Mouse (Mus musculus): ENCODE data around the gene Gpc5. TPM values are rescaled to one million over a fixed set of nuclear protein-coding genes. Genes with fewer than 3 reads are reported as not detected.

The Gpc5 gene
- polyA plus RNA-seq, 1 experiment from 2014 or later: 0.15 TPM

DNA sequence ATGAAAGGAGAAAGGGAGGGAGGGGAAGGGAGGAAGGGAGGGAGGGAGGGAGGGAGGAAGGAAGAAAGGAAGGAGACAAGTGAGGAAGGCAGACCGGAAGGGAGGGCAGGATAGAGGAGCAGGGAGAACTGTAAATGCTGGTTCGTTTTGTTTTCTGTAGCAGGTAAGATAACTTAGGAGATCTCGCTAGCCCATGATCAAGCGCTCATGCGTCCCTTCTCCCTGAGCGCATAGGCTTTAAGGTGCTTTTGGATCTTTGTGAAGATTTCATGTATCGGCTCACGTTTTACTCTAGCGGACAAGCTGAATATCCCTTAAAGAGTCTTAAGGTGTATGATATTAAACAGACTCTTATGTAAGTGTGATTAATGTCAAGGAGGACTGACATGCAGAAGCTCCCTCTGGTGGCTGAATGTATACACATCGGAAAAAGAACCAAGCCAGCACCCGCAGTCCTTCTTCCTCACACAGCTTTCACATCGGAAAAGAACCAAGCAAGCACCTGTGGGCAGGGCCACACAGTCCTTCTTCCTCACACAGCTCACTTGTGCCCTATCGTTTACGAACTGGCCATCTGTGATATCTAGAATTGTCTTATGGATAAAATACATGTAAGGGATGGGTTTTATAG lies 301.0 kb downstream of the Gpc5 start:
- ATAC-seq: peak; percentile 53; the same call in 1 of the 2 replicates
- Histone ChIP-seq H3K9me3 (ENCODE audit: control insufficient read depth, low read length) (no peaks in the 10 kb centered on the region), H3K4me1 (ENCODE audit: control insufficient read depth, insufficient read depth, low read length) (no peaks in the 10 kb centered on the region), H3K4me3 (ENCODE audit: low read length) (no peak overlapping the region), H3K27me3 (replicated peaks; ENCODE audit: control insufficient read depth, insufficient read depth, low read length) (no peaks in the 10 kb centered on the region), H3K4me2 (ENCODE audit: low read depth, low read length) (no peak overlapping the region), H3K36me3 (ENCODE audit: control insufficient read depth, insufficient read depth, low read length) (no peaks in the 10 kb centered on the region), H3K27ac (ENCODE audit: low read length) (no peak overlapping the region), H3K9ac (ENCODE audit: low read depth, low read length) (no peak overlapping the region)
- WGBS: 41% methylated on average over 14 of the region's 14 CpGs

DNA sequence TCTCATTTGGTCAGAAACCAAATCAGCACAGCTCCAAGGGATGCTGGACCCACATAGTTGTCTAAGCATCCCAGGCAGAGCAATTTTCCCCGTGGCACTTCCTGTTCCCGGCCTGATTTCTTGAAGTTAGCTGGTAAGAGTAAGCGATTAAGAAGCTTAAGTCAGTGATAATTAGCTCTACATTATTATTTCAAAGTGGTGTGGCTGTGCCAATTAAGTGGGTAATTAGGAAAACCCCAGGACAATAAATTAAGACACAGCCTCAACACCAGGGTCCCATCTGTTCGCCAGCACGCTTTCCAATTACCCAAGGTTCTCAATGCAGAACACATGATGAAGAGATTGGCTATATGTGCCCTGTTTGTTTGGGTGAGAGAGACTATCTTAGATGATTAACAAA lies 314.6 kb downstream of the Gpc5 start:
- H3K9ac ChIP-seq (ENCODE audit: low read depth, low read length): no peak overlapping the region
- no peaks in the 10 kb centered on the region for H3K36me3 ChIP-seq (ENCODE audit: control insufficient read depth, insufficient read depth, low read length)
- no peak for ATAC-seq
- no peaks in the 10 kb centered on the region for H3K4me1 ChIP-seq (ENCODE audit: control insufficient read depth, insufficient read depth, low read length)
- no peak overlapping the region for H3K27ac ChIP-seq (ENCODE audit: low read length)
- H3K27me3 ChIP-seq (replicated peaks; ENCODE audit: control insufficient read depth, insufficient read depth, low read length): no peaks in the 10 kb centered on the region
- no peaks in the 10 kb centered on the region for H3K9me3 ChIP-seq (ENCODE audit: control insufficient read depth, low read length)
- 60% methylated on average over 5 of the region's 5 CpGs for WGBS
- H3K4me2 ChIP-seq (ENCODE audit: low read depth, low read length): no peak overlapping the region
- H3K4me3 ChIP-seq (ENCODE audit: low read length): no peak overlapping the region

DNA sequence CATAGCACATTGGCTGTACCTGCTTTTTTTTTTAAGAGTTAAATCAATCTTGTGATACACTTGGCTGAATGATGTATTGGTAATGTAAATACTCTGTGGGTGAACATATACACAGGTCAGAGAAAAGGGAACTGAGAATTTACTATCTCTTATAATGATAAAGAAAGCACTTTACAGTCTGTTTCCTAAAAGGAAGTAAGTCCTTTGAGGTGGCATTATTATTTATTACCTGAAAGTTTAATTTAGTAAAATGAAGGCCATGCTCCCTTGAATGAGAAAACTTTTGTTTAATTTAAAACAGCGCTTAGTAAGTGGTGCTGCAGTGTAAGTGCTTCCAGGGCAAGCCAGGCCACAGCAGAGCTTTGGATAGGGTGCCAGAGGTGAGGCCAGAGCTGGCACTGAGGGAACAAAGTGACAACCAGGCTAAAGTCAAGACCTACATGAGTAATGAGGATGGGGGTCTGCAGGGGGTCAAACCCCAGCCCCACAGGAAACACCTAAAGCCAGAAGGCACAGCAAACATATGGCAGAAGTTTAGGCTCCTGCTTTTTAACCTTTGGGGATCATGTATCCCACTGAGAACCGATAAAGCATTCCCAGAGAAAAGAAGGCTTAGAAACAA lies 315.4 kb downstream of the Gpc5 start:
- H3K4me1 ChIP-seq (ENCODE audit: control insufficient read depth, insufficient read depth, low read length): no peaks in the 10 kb centered on the region
- H3K27me3 ChIP-seq (replicated peaks; ENCODE audit: control insufficient read depth, insufficient read depth, low read length): no peaks in the 10 kb centered on the region
- WGBS: 46% methylated on average over 2 of the region's 2 CpGs
- H3K9me3 ChIP-seq (ENCODE audit: control insufficient read depth, low read length): no peaks in the 10 kb centered on the region
- no peak for ATAC-seq
- H3K4me2 ChIP-seq (ENCODE audit: low read depth, low read length): no peak overlapping the region
- no peak overlapping the region for H3K9ac ChIP-seq (ENCODE audit: low read depth, low read length)
- H3K27ac ChIP-seq (ENCODE audit: low read length): no peak overlapping the region
- no peaks in the 10 kb centered on the region for H3K36me3 ChIP-seq (ENCODE audit: control insufficient read depth, insufficient read depth, low read length)
- no peak overlapping the region for H3K4me3 ChIP-seq (ENCODE audit: low read length)

DNA sequence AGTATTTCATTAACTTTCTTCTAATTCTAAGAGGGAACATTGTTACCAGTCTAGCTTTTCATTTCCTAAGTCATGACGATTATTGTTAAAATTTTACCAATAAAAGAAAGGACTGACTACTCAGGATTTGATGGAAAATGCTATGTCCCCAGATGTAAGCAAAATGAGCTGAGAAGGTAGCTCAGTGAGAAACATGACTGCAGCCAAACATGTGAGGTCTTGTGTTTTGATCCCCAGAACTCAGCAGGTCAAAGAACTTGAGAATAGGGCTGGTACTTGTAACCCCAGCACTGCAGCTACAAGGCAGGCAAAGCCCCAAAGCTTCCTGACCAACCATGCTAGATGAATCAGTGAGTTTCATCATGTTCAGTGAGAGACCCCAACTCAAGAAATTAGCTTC lies 318.9 kb downstream of the Gpc5 start:
- no peak overlapping the region for H3K9ac ChIP-seq (ENCODE audit: low read depth, low read length)
- no peaks in the 10 kb centered on the region for H3K27me3 ChIP-seq (replicated peaks; ENCODE audit: control insufficient read depth, insufficient read depth, low read length)
- no peak overlapping the region for H3K27ac ChIP-seq (ENCODE audit: low read length)
- ATAC-seq: no peak
- H3K36me3 ChIP-seq (ENCODE audit: control insufficient read depth, insufficient read depth, low read length): no peaks in the 10 kb centered on the region
- no peaks in the 10 kb centered on the region for H3K4me1 ChIP-seq (ENCODE audit: control insufficient read depth, insufficient read depth, low read length)
- no peak overlapping the region for H3K4me2 ChIP-seq (ENCODE audit: low read depth, low read length)
- no peaks in the 10 kb centered on the region for H3K9me3 ChIP-seq (ENCODE audit: control insufficient read depth, low read length)
- 87% methylated on average over 1 of the region's 1 CpGs for WGBS
- H3K4me3 ChIP-seq (ENCODE audit: low read length): no peak overlapping the region

DNA sequence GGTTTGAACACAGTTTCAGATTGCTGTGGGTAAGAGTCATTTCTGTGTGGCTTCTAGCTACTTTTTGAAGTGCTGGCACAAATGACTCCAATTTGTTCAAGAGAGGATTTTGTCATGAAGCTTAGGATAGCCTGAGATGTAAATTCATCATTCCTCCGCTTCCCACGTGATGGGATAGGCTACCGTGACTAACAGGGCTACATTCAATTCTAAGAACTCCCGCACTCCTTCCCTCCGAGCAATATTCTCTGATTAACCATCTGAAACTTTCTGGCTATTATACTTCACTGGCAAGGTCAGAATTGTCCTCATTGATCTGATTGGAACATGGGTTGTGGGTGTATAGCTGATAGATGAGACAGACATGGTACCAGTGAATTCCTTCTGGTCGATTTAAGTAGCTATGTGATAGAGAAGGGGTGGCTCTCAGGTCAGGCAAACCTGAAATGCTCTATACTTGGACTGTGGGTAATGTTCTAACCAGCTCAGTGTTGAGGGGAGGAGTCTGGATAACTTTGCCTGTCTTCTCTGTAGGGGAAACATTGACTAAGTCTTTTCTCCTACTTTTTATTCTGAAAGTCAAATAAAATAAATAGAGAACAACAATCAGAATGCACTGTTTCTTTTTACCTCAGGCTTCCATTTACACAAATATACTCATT lies 319.6 kb downstream of the Gpc5 start:
- WGBS: 78% methylated on average over 6 of the region's 6 CpGs
- Histone ChIP-seq H3K9ac (ENCODE audit: low read depth, low read length) (no peak overlapping the region), H3K4me3 (ENCODE audit: low read length) (no peak overlapping the region), H3K36me3 (ENCODE audit: control insufficient read depth, insufficient read depth, low read length) (no peaks in the 10 kb centered on the region), H3K27ac (ENCODE audit: low read length) (no peak overlapping the region), H3K9me3 (ENCODE audit: control insufficient read depth, low read length) (no peaks in the 10 kb centered on the region), H3K4me2 (ENCODE audit: low read depth, low read length) (no peak overlapping the region), H3K4me1 (ENCODE audit: control insufficient read depth, insufficient read depth, low read length) (no peaks in the 10 kb centered on the region), H3K27me3 (replicated peaks; ENCODE audit: control insufficient read depth, insufficient read depth, low read length) (no peaks in the 10 kb centered on the region)
- no peak for ATAC-seq

DNA sequence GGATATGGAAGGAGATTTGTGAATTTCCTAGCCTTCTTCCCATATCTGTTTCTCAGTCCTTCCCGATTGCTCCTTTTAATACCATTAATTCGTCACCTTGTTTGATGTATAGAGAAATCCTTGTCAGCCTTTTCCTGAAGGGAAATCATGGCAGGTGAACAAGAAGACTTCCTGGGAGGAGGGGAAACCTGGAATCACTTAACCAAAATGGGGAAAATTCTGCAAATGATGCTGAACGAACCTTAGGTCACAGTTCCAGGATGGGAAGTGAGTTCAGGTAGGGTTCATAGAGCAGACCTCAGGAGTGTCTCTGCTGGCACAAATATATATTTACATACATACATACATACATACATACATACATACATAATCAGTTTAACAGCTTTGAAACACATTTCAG lies 320.8 kb downstream of the Gpc5 start:
- Histone ChIP-seq H3K27ac (ENCODE audit: low read length) (no peak overlapping the region), H3K9ac (ENCODE audit: low read depth, low read length) (no peak overlapping the region), H3K9me3 (ENCODE audit: control insufficient read depth, low read length) (no peaks in the 10 kb centered on the region), H3K4me3 (ENCODE audit: low read length) (no peak overlapping the region), H3K27me3 (replicated peaks; ENCODE audit: control insufficient read depth, insufficient read depth, low read length) (no peaks in the 10 kb centered on the region), H3K4me2 (ENCODE audit: low read depth, low read length) (no peak overlapping the region), H3K36me3 (ENCODE audit: control insufficient read depth, insufficient read depth, low read length) (no peaks in the 10 kb centered on the region), H3K4me1 (ENCODE audit: control insufficient read depth, insufficient read depth, low read length) (no peaks in the 10 kb centered on the region)
- WGBS: 81% methylated on average over 3 of the region's 3 CpGs
- no peak for ATAC-seq

DNA sequence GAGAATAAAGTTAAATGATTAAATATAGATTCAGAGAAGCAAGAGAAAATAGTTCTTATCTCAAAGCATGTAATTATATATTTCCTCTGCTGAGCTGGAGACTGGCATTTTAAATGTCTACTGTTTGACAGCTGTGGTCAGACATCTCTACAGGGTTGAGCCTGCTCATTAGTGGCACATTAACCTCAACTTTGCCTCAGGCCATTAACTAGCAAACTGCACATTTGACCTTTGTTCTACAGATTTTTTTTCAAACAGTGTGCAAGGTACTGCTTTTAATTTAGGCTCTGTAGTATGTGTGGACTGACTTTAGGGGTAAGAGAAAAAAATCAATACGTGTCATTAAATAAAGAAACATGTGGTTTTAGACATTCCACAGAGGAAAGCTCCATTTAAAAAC lies 321.4 kb downstream of the Gpc5 start:
- Histone ChIP-seq H3K4me3 (ENCODE audit: low read length) (no peak overlapping the region), H3K9ac (ENCODE audit: low read depth, low read length) (no peak overlapping the region), H3K4me1 (ENCODE audit: control insufficient read depth, insufficient read depth, low read length) (no peaks in the 10 kb centered on the region), H3K9me3 (ENCODE audit: control insufficient read depth, low read length) (no peaks in the 10 kb centered on the region), H3K4me2 (ENCODE audit: low read depth, low read length) (no peak overlapping the region), H3K36me3 (ENCODE audit: control insufficient read depth, insufficient read depth, low read length) (no peaks in the 10 kb centered on the region), H3K27ac (ENCODE audit: low read length) (no peak overlapping the region), H3K27me3 (replicated peaks; ENCODE audit: control insufficient read depth, insufficient read depth, low read length) (no peaks in the 10 kb centered on the region)
- WGBS: 51% methylated on average over 1 of the region's 1 CpGs
- no peak for ATAC-seq

DNA sequence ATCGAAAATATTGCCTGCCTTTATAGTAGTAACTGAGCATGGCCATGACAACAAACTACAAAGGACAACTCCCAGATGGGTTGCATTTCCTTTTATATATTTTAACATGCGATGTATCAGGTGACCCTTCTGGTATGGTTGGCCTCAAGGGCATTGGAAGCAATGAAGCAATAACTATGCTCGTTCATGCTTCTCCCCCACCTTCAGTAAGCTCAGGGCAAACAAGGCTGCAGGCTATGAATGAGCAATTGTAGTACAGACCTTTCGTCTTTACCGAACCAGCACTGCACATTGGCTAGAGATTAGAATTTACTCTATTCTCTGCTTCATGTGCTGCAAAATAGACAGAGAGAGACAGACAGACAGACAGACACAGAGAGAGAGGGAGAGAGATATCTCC lies 322.5 kb downstream of the Gpc5 start:
- no peak overlapping the region for H3K27ac ChIP-seq (ENCODE audit: low read length)
- H3K4me1 ChIP-seq (ENCODE audit: control insufficient read depth, insufficient read depth, low read length): no peaks in the 10 kb centered on the region
- ATAC-seq: no peak
- no peaks in the 10 kb centered on the region for H3K36me3 ChIP-seq (ENCODE audit: control insufficient read depth, insufficient read depth, low read length)
- no peaks in the 10 kb centered on the region for H3K9me3 ChIP-seq (ENCODE audit: control insufficient read depth, low read length)
- no peaks in the 10 kb centered on the region for H3K27me3 ChIP-seq (replicated peaks; ENCODE audit: control insufficient read depth, insufficient read depth, low read length)
- no peak overlapping the region for H3K9ac ChIP-seq (ENCODE audit: low read depth, low read length)
- no peak overlapping the region for H3K4me2 ChIP-seq (ENCODE audit: low read depth, low read length)
- 64% methylated on average over 5 of the region's 5 CpGs for WGBS
- H3K4me3 ChIP-seq (ENCODE audit: low read length): no peak overlapping the region

DNA sequence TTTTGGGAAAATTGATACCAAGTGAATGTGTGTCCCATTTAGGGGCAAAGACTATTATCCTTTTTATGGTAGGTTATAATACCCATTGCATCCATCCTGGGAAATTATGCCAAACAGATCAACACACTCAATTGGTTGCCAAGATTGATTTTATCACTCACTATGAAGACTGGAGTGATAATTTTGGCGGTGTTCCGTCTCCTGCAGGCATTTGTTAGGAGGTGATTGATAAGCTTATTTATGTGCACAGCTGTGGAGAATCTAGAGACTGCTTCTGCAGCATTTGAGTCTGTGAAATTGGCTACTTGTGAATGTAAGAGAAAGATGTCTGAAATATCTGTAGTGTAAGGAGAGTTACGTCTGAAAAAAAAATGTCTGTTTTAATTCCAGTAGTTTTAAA lies 340.0 kb downstream of the Gpc5 start:
- Histone ChIP-seq H3K27ac (ENCODE audit: low read length) (no peak overlapping the region), H3K4me2 (ENCODE audit: low read depth, low read length) (no peak overlapping the region), H3K27me3 (replicated peaks; ENCODE audit: control insufficient read depth, insufficient read depth, low read length) (no peaks in the 10 kb centered on the region), H3K36me3 (ENCODE audit: control insufficient read depth, insufficient read depth, low read length) (no peaks in the 10 kb centered on the region), H3K9me3 (ENCODE audit: control insufficient read depth, low read length) (no peaks in the 10 kb centered on the region), H3K9ac (ENCODE audit: low read depth, low read length) (no peak overlapping the region), H3K4me3 (ENCODE audit: low read length) (no peak overlapping the region), H3K4me1 (ENCODE audit: control insufficient read depth, insufficient read depth, low read length) (no peaks in the 10 kb centered on the region)
- ATAC-seq: no peak
- 60% methylated on average over 3 of the region's 3 CpGs for WGBS
